Mouse (Mus musculus): Measurements from ENCODE around the gene Rwdd3.

Gene Rwdd3

GRCm38 (mm10) chr3:121160424-121160823 is 11.1 kb downstream of the Rwdd3 start:
- DNase-seq (ENCODE audit: low spot score): no peak

- no peak for DNase-seq (ENCODE audit: low spot score)
Measured at GRCm38 (mm10) chr3:121159566-121159965, 11.9 kb downstream of the Rwdd3 start.

- DNase-seq (ENCODE audit: low spot score): no peak
Measured at GRCm38 (mm10) chr3:121158901-121159351, 12.6 kb downstream of the Rwdd3 start.

GRCm38 (mm10) chr3:121157546-121158330 is 13.8 kb downstream of the Rwdd3 start:
- no peak for DNase-seq (ENCODE audit: low spot score)

- no peak for DNase-seq (ENCODE audit: low spot score)
Measured at GRCm38 (mm10) chr3:121156451-121157186, 14.9 kb downstream of the Rwdd3 start.

GRCm38 (mm10) chr3:121156043-121156442 is 15.5 kb downstream of the Rwdd3 start:
- no peak for DNase-seq (ENCODE audit: low spot score)

- DNase-seq (ENCODE audit: low spot score): no peak
Measured at GRCm38 (mm10) chr3:121133937-121134336, 37.6 kb downstream of the Rwdd3 start.

GRCm38 (mm10) chr3:121133039-121133438 is 38.5 kb downstream of the Rwdd3 start:
- DNase-seq (ENCODE audit: low spot score): no peak

GRCm38 (mm10) chr3:121127171-121127570 is 44.3 kb downstream of the Rwdd3 start:
- DNase-seq (ENCODE audit: low spot score): no peak

GRCm38 (mm10) chr3:121126476-121126875 is 45.0 kb downstream of the Rwdd3 start:
- no peak for DNase-seq (ENCODE audit: low spot score)

- no peak for DNase-seq (ENCODE audit: low spot score)
Measured at GRCm38 (mm10) chr3:121121072-121121471, 50.4 kb downstream of the Rwdd3 start.

- no peak for DNase-seq (ENCODE audit: low spot score)
Measured at GRCm38 (mm10) chr3:121116590-121116989, 54.9 kb downstream of the Rwdd3 start.

GRCm38 (mm10) chr3:121116067-121116466 is 55.4 kb downstream of the Rwdd3 start:
- no peak for DNase-seq (ENCODE audit: low spot score)

GRCm38 (mm10) chr3:121111068-121111467 is 60.4 kb downstream of the Rwdd3 start:
- no peak for DNase-seq (ENCODE audit: low spot score)

GRCm38 (mm10) chr3:121110430-121110829 is 61.1 kb downstream of the Rwdd3 start:
- DNase-seq (ENCODE audit: low spot score): no peak

- DNase-seq (ENCODE audit: low spot score): no peak
Measured at GRCm38 (mm10) chr3:121107481-121107880, 64.0 kb downstream of the Rwdd3 start.

- no peak for DNase-seq (ENCODE audit: low spot score)
Measured at GRCm38 (mm10) chr3:121105408-121105708, 66.1 kb downstream of the Rwdd3 start.

Measured in ovary, postnatal 10 days (tissue).